Mouse (Mus musculus) cerebellum, adult (tissue): ENCODE measurements around the gene Gtf2e1.

Experiments
- ATAC-seq: cut with Nextera tagmentation; 2 replicates; pipeline ENCODE4 v1.9.2; 2017; ENCODE audit warnings: mild to moderate bottlenecking, moderate library complexity, mixed read lengths; ENCODE audit not compliant: insufficient number of reproducible peaks, low FRiP score, low TSS enrichment

Gtf2e1 gene

DNA sequence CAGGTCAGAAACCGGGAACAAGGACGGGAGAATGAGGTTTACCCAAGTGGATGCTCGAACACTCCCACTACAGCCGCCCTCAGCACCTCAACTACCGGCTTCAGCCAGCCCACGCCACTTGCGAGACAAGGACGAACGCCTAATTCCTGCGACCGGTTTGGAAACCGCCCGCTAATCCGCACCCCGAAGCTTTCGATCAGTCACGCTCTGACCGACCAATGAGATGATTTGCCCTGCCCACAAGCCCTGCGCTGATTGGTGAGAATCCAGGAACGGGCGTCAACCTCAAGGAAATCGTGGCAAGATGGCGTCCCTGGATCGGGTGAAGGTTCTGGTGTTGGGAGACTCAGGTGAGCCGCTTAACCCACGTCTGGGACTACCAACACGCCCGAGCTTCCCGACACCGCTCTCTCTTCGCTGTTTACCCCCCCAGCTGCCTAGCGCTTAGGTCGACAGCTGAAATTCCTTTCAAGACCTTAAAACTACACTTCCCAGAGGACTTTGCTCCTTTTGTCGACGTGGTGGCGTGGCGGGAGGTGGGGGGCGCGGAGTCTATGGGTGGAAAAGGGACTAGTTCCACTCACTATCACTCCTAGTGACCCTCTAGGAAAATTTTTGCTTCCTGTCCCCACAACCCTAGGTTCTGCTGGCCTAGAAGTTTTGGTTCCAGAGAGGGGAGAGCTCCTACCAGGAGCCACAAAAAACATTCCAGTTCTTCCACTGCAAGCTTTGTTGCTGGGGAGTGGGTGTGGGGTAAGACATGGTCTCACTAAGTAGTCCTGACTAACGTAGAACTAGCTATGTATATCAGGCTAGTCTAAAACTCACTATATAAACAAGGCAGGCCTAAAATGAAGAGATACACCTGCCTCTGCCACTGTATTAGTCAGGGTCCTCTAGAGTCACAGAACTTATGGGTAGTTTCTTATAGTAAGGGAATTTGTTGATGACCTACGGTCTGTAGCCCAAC, at the start of gene Gtf2e1, which contains the start of gene Rabl3:
Gene Gtf2e1 (minus strand): TSS at position 179 of the 970 bp plus-strand sequence.
Gene Rabl3 (plus strand): TSS at position 275 of the 970 bp plus-strand sequence.
- ATAC-seq = peak; percentile 98

- ATAC-seq = no peak
These were observed 45.6 kb upstream of the Gtf2e1 start for GRCm38 (mm10) chr16:37585129-37585563.

- ATAC-seq = peak; percentile 43
These were observed 44.8 kb upstream of the Gtf2e1 start for GRCm38 (mm10) chr16:37584218-37585035.

GRCm38 (mm10) chr16:37583801-37584200, 44.2 kb upstream of the Gtf2e1 start:
- ATAC-seq = no peak

GRCm38 (mm10) chr16:37583306-37583705, 43.7 kb upstream of the Gtf2e1 start:
- no peak for ATAC-seq

- ATAC-seq = no peak
These were observed 42.3 kb upstream of the Gtf2e1 start for GRCm38 (mm10) chr16:37581901-37582300.

DNA sequence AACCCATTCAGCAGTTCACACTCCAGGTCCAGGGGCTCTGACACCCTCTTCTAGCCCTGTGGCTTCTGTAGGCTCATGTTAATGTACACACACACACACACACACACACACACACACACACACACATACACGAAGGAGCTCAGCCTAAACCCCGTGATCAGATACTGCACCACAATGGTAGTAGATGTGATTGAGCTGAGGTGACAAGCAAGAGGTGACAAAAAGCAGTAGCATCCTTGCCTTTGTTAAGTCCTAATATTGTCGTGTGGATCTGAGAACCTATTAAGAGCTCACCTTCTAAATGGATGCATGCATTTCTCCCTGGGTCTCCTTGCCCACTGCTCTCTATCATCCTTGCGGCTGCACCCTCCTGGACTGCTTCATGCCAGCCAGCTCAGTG, 41.1 kb upstream of the Gtf2e1 start:
- no peak for ATAC-seq

DNA sequence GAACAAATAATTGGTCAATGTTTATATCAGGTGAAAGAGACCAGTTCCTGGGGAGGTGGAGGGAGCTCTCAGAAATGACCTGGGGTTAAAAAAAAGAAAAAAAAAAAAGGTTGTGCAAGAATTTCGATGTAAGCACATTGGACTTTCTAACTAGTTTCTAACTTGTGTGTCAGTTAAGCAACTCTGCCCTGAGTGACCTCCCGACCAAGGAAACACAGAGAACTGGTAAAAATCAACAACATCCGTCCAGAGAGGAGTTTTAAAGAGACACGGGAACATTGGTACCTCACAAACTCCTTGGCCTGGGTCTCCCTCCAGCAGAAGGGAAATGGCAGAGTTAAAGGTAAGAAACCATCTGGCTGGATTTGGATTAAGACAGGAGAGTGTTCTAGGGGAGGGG, 40.4 kb upstream of the Gtf2e1 start, which contains the start of gene Hgd:
Gene Hgd (plus strand): TSS at position 160 of the 400 bp plus-strand sequence.
- ATAC-seq = no peak

- no peak for ATAC-seq
These were observed 40.0 kb upstream of the Gtf2e1 start for GRCm38 (mm10) chr16:37579591-37579990.

GRCm38 (mm10) chr16:37575325-37575724, 35.7 kb upstream of the Gtf2e1 start:
- no peak for ATAC-seq

DNA sequence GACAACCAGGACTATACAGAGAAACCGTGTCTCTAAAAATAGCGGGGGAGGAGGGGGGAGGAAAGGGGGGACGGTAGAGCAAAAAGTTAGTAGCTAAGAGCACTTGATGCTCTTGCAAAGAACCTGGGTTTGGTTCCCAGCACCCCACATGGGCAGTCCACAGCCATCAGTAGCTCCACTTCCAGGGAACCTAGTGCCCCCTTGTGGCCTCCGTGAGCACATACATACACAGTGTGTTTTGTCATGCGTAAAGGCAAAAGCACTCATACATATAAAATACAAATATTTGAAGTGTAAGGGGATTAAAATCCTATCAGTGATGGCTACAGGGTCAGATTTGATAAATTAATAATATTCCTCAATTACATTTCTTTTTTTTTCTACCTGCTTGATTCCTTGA, 33.5 kb upstream of the Gtf2e1 start:
- no peak for ATAC-seq

GRCm38 (mm10) chr16:37572117-37572754, 32.6 kb upstream of the Gtf2e1 start:
- no peak for ATAC-seq

DNA sequence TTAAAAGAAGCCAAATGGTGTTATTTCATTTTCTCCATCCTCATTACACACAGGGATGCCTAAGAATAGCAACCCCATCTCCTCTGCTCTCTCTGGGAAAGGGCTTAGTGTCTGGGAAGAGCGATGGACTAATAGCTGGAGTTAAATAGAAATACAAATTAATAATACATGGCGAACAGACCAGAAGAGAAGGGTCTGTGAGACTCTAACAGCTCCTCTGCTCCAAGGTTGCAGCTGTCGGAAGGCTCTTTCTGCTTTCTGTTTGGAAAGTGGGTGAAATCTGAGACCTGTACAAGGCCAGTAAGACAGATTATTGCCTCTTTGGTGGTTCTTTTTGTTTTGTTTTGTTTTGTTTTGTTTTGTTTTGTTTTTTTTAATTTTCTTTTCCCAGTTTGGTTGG, 32.0 kb upstream of the Gtf2e1 start:
- no peak for ATAC-seq

DNA sequence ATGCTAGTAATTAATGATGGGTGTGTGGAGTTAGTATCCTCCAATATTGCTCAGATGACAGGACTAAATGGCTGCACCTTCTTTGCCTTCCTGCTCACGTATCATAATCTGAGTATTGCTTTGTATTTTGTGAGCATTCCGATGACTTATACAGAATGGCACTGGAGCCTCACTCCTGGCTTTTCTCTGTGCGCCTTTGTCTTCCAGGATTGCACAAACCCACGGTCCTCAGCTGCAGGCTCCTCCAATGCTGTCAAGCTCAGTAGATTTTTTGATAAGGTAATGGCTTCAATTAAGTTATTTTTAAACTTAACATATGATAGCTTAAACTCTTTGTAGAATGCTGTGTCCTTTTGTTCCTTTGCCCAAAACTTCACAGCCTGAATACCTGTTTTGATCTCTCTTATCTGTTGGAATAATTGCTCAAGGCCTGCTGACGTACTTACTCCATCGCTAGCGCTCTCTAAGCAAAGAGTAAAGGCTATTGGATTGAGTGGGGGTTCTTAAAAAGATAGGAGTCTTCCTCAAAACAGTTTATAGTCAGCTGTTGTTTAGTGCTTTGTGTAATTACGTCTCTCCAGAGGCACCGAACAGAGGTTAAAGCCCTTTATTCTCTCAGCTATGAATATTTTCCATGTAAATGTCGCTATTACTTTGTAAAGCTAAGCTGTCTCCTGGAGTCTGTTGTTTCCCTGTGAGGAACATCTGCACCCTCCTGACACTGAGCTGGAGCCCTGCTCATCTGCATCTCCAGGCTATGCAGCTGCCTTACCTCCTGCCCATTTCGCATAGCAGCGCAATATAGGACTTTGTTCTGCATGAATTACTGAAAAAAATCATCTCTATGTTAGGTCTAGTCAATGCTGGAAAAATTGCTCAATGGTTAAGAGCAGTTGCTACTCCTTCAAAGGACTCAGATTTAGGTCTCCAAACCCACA, 27.8 kb upstream of the Gtf2e1 start:
- ATAC-seq = no peak

GRCm38 (mm10) chr16:37566107-37566506, 26.5 kb upstream of the Gtf2e1 start:
- ATAC-seq = no peak

DNA sequence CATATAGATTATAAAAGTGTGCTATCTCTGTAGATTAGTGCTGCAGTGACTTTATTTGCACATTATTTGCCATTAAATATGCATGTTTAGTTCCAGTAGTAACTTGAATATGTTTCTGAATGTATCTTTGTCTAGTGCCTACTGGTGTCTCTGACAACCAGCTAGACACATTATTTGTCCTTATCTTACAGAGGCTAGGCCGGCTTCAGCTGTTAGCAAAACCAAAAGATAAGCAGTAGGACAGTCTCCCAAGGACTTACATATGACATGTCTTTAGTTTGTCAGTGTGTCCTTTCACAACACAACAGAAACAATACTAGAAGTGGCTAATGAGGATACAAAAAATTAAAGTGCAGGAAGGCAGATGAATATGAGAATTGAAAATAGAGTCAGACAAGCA, 25.5 kb upstream of the Gtf2e1 start:
- ATAC-seq = no peak

- no peak for ATAC-seq
These were observed 23.4 kb upstream of the Gtf2e1 start for GRCm38 (mm10) chr16:37562961-37563360.

DNA sequence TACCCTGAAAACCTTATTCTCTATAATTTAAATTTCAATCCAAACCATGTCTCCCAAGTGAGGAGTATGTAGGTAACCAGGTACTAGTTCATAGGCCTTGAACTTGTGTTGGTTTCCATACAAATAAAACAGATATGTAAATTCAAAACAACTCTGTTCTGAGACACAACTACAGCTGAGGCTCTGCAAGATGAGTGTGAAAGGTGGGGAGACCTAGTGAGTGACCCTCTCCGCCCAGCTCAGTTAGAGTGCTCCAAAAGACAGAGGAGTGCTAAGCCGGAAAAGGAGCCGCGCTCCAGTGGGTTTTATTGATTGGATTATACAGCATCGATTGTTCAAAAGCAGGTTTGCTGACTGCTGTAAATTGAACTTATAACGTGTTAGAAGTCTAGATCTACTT, 22.8 kb upstream of the Gtf2e1 start:
- ATAC-seq = no peak

DNA sequence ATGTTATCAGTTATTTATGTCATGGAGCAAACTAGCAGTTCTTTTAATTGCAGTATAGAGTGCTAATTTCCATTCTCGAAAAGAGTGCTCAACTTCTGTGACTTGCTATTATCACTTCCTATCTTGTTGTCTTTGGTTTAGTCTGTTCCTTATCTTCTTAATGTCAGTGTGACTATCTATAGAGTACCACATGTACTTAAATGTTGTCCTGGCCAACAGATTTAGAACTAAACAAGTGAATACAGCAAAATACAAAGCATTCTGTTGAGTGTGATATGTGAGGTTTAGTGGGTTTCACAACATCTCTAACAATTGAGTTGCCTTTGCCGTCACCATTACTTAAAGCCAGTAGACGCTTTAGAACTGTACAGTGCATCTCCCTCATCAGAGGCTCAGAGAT, 13.2 kb upstream of the Gtf2e1 start:
- no peak for ATAC-seq
